Mouse (Mus musculus) liver, embryonic 14 days (tissue): ENCODE measurements around the gene Sppl2a. TPM values are rescaled to one million over a fixed set of nuclear protein-coding genes. Genes with fewer than 3 reads are reported as not detected.

ENCODE experiments used
- polyA plus RNA-seq: library from polyadenylated mRNA; depleted of rRNA; stranded (reverse); fragments of >200 nt; gene quantifications from 2 replicates; pipeline ENCODE4 v1.2.3, GENCODE M21; 2012; rRNA removed

Gene Sppl2a
- 9.6 and 12.7 TPM in 2 replicates for polyA plus RNA-seq

GRCm38 (mm10) chr2:126932897-126933641 is at the start of gene Sppl2a:
Gene Sppl2a (minus strand): TSS chr2:126933235.

DNA sequence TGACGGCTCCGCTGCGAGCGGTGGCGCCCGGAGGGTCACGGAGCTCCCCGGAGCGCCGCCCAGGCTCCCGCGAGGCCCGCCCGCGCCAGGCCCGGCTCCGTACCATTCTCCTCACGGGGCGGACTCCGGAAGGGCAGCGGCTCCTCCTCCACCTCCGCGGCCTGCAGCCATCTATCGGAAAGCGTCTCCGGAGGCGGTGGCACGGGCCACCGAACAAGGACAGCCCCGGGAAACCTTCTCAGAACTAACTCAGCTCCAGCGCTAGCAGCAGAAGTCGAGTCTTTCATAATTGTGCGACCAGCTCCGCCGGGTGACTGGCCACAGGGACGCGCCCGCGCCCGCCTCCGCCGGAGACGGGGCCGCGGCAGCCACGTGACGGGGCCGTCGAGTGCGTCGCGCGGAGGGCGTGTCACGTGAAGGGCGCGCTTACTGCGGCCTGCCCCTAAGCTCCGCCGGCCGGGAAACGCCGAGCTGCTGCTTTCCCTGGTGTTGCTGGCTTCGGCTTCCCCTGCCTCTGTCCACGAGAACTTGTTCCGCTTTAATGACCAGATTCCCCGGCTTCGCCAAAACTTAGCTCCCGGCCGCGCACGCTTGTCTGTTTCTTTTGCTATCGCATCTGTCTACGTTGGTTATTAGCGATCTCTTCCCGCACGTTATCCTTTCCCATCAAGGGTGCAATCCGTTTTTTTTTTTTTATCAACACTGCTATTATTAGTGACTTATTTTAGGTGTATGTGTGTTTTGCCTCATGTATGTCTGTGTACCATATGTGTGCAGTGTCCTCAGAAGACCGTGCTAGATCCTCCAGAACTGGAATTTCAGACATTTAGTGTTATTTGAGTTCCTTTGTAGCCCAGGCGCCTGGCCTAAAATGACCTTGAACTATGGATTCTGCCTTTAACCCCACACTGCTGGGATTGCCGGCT is 56.9 kb downstream of the Sppl2a start, which contains the start of gene Trpm7:
Gene Trpm7 (minus strand): TSS at position 360 of the 926 bp plus-strand sequence.

Other genes with a start within 250 kb of the Sppl2a start
- gene Usp8, start 225.9 kb downstream of the Sppl2a start, polyA plus RNA-seq = 12.6 and 13.8 TPM in 2 replicates
- gene Usp50, start 149.8 kb downstream of the Sppl2a start, polyA plus RNA-seq = 0.83 and 1.2 TPM in 2 replicates
- 15.9 and 18.0 TPM in 2 replicates for gene Trpm7, start 57.0 kb downstream of the Sppl2a start, polyA plus RNA-seq
- gene Ap4e1, start 75.5 kb upstream of the Sppl2a start, polyA plus RNA-seq = 2.6 and 3.4 TPM in 2 replicates
- 25.1 and 30.3 TPM in 2 replicates for gene Blvra, start 137.4 kb upstream of the Sppl2a start, polyA plus RNA-seq
- 33.9 and 36.4 TPM in 2 replicates for gene Ncaph, start 200.7 kb upstream of the Sppl2a start, polyA plus RNA-seq
- gene Itpripl1, start 210.2 kb upstream of the Sppl2a start, polyA plus RNA-seq = 7.3 and 8.9 TPM in 2 replicates